Mouse (Mus musculus): ENCODE data around the gene Arhgap10.

- TF ChIP-seq CTCF (IDR thresholded peaks at IDR 0.05): no peak
- no peak for TF ChIP-seq POLR2A (IDR thresholded peaks at IDR 0.05; ENCODE audit: insufficient read depth, low read depth, low read length)
- TF ChIP-seq EP300 (IDR thresholded peaks at IDR 0.05; ENCODE audit: insufficient read depth, low read depth, low read length): no peak
Measured at GRCm38 (mm10) chr8:77456263-77456662, 61.5 kb downstream of the Arhgap10 start.
